Mouse (Mus musculus) adrenal gland, adult 2 months (tissue): ENCODE data around the gene Sipa1l2. TPM values are rescaled to one million over a fixed set of nuclear protein-coding genes. Genes with fewer than 3 reads are reported as not detected.

ENCODE experiments used
- DNase-seq: peaks from one replicate; pipeline ENCODE4 v3.0.0; 2021
- polyA plus RNA-seq: library from polyadenylated mRNA; depleted of rRNA; stranded (reverse); fragments of >200 nt; gene quantifications from 2 replicates; pipeline ENCODE4 v1.2.3, GENCODE M21; 2012; rRNA removed
- total RNA-seq, 2 experiments: library from RNA; stranded (reverse); gene quantifications; 2 replicates each; pipeline ENCODE4 v1.2.3; 2021

Sipa1l2 gene
- total and polyA plus RNA-seq, 3 experiments, result 43.5 to 55.8 (median 51.6) TPM

DNA sequence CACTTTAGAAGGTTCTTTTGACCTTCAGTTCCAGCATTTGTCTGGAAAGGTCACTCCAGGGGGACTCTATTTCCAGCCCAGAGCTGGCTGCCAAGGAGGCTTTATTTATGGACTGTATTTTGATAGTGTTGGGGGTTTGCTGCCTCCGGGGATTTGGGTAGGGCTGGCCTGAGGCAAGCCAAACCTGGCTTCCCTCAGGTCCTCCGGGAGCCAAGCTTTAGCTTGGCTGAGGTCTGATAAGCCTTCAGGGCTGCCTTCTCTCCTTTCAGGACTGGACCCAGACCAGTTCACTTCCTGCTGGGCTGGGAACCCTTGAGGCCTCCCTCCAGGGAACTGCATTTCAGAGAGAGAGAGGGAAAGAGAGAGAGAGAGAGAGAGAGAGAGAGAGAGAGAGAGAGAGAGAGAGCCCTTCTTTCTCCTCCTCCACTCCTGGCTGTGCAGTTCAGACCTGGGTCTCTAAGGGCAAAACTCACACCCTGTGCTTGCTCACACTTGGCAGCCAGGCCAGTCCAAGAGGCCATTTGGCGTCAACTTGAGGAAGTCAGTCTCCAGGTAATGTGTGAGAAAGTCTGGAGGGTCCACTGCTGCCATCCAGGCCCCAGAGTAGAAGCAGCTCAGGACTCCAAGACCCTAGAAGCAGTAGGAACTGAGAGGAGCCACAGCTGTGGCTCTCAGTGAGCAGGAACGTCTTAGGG lies 201.1 kb downstream of the Sipa1l2 start:
- DNase-seq, result peak; percentile 57

Other genes with a start within 250 kb of the Sipa1l2 start
- gene Map10, start 100.0 kb upstream of the Sipa1l2 start, total RNA-seq, result 1 to 10 TPM; 2.9 to 5.5 TPM
- gene Map10, start 100.0 kb upstream of the Sipa1l2 start, polyA plus RNA-seq, result 3.0 and 3.2 TPM in 2 replicates
- 10 to 100 TPM; 17.2 to 19.2 TPM for gene Ntpcr, start 160.2 kb upstream of the Sipa1l2 start, total RNA-seq
- gene Ntpcr, start 160.2 kb upstream of the Sipa1l2 start, polyA plus RNA-seq, result 30.4 and 31.5 TPM in 2 replicates